Mouse (Mus musculus) MN1 (cell line): ENCODE measurements around the gene Prpf38b.
"Not testable (repeated sequence)": the region's sequence is repeated elsewhere in the genome, so short reads cannot be mapped to it uniquely, and the experiment has no call there.

Experiments
- DNase-seq: peaks from one replicate; pipeline ENCODE4 v3.0.0-alpha.2; 2016; ENCODE audit warnings: low spot score

Prpf38b gene

DNA sequence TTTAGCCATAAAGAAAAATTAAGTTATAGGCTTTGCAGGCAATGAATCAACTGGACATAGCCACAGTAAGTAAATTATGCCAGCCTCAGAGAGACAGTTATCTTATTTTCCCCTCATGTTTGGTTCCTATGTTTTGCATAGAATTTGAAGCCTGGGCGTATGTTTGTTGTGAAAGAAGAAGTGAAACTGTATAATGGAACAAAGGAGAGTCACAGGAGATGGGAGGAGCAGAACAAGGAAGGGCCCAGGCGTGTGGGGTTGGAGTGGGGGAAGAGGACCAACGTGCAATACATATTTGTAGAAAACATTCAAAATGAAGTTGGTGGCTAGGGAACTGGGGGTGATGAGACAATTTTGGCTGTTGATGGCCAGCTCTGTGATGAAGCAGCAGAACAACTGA, 11.4 kb downstream of the Prpf38b start:
- DNase-seq = no peak

DNA sequence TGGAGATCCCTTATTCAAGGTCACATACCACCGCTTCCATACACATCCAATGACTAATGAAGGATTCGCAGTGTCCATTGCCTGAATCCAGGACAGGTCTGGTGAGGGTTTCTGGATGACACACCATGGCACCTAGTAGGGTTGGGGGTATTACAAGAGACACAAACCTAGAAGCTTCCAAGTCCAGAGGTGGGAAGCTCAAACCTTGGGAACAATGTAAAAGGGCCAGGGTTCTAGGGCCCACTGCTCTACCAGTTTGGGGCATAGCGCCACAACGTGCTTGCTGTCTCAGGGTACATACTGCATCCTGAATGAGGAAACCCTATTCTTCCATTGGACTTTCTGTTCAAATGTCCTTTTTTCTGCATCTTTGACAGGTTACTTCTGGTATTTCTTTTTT, 12.9 kb downstream of the Prpf38b start:
- no peak for DNase-seq

DNA sequence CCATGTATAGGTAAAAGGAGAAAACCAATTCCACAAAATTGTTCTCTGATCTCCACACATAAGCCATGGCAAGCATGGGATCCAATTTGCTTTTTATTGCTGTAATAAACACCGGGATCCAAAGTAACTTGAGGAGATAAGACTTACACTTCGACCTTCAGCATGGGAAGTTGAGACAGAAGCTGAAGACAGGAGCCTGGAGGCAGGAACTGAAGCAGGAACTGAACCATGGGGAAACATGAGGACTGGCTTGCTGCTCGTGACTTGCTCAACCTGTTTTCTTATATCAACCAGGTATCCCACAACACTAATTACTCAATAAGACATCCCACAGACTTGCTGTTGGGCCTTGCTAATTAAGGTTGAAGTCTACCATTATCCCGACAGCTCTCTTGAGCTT, 18.6 kb downstream of the Prpf38b start:
- DNase-seq = no peak

DNA sequence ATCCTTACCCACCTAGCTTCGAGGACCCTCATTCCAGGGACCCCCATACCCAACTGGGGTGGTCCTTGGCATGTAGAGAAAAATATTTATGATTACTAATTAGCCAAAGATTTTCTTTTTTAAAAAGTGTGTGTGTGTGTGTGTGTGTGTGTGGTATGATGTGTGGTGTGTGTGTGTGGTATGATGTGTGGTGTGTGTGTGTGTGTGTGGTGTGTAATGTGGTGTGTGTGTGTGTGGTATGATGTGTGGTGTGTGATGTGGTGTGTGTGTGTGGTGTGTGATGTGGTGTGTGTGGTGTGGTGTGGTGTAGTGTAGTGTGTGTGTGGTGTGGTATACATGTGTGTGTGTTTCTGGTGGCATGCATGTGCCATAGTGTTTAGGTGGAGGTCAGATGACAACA, 19.4 kb downstream of the Prpf38b start:
- DNase-seq = no peak

DNA sequence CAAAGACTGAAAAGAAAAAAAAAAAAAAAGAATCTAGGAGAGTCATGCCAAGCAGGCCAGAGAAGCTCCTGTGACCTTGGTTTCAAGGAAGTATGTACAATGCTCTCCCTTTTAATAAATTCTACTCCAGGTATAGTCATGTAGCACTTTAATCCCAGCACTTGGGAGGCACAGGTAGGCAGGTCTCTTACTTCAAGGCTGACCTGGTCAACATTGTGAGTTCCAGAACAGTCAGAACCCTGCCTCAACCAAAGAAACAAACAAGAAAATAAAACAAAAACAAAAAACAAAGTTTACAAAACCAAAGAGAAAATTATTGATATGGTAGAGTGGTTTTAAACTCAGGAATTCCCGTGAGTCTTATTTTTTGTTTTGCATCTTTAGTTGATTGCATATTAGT, 21.6 kb downstream of the Prpf38b start, which contains the start of gene Fndc7:
Gene Fndc7 (minus strand): TSS at position 101 of the 400 bp plus-strand sequence.
- DNase-seq = no peak

DNA sequence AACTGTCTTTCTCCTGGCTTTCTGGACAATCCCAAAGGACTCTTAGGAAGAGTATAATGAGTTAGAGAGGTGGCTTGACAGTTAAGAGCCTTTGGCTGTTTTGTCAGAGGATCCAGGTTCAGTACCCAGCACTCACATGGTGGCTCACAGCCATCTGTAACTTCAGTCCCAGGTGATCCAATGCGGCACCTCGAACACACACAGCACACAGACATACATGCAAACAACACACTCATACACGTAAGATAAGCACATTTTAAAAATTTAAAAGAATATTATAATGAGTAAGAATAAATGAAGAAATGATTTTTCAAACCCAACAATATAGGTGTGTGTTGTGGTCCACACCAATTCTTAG, 23.9 kb downstream of the Prpf38b start:
- no peak for DNase-seq

DNA sequence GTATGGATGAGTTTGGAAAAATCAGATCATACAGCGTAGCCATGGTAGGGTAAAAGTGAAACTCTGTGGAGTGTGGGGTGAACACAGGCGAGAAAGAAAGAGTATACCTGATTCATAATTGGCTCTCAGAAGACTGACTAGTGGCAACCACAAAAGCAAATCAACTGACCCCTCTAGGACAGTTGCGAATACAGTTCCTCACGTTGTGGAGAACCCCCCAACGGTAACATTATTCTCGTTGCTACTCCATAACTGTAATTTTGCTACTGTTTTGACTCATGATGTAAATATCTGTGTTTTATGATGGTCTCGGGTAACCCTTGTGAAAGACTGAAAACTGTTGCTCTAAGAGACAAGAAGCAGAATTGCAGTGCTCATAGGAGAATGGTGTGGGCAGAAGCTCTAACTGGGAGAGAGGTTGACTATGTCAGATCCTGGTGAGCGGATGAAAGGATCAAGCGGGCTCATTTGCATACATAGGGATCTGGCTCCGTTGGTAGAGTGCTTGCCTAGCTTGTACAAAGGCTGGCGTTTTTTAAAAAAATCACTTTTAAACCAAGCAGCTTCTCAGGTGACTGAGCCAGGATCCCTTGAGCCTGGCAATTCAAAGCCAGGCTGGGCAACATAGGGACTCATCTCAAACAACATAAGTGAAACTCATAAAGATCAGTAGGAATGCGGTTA, 24.5 kb downstream of the Prpf38b start:
- no peak for DNase-seq

DNA sequence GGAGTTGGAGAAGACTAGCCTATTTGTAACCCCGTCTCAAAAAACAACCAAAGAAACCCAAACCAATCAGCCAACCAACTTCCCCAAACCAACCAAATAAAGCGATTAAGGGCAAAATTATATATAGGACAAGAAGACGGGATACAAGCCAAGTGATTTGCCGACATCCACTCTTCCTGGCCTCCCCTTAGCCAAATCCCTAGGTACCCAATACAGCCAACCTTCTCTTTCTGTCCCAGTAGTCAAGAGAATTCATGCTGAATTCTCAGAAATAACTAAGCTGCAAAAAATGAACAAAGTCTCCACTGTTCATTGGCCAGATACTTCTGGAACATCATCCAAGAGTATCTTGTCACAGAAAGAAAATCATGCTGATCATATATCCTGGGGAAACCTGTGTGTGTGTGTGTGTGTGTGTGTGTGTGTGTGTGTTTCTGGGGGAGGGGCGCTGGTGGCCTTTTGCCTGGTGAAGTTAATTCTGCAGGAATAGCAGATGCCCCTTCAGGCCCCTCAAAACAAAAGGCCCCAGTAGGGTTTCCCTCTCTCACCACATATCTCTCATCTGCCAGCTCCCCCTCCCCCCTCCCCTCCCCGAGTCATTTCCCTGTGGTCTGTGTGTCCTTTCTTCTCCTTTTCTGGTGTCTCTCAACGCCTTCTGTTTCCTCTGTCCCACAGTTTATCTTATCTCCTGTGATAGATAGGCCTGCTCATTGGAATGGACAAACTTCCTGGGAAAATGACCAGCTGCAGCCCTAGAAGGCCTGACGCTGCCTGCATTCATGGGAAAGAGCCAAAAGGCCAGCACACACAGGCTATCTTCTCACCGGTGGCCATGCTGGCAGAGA, 25.6 kb downstream of the Prpf38b start:
- DNase-seq = peak; percentile 62

DNA sequence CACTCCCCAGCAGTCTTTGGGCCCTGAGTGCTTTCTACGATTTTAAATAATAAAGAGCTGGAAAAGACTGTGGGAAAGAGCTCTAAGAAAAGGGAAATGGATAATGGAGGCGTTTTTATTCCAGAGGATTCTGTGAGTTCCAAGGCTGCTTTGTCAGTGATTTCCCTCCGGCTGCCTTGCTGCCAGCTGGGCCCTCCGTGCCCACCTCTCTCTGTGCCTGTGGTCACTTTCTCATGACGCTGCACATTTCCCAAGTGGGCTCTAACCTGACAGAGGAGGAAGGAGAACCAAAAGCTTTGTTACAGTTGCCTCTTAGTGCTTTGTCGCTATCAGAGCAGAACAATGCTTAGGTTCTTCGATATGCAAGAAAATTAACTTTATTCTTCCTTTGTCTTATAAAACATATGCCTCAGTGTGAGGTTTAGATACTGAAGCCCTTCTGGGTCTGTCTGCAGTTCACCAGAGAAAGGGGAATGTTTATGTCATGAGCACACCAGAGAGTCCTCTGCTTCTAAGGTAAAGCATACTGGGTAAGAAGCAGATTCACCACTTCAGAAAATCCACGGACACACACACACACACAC, 26.7 kb downstream of the Prpf38b start:
- DNase-seq = no peak

DNA sequence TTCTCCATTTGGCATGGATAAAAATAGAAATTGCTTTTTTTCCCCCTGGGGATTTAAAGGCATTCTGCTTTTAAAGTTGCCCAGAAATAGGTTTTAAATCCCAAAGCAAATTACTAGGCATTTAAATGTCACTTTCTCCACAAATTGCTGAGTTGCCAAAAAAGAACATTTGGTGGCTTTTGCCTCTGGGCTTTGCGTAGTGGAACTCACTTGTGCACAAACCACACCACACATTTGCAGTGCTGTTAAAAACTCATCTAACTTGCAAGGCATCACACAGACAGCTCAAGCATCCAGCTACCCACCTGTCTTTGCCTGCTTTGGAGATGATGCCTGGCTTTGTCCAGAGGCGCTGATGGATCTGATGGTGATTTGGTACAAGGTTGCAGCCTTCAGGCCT, 28.5 kb downstream of the Prpf38b start:
- no peak for DNase-seq

DNA sequence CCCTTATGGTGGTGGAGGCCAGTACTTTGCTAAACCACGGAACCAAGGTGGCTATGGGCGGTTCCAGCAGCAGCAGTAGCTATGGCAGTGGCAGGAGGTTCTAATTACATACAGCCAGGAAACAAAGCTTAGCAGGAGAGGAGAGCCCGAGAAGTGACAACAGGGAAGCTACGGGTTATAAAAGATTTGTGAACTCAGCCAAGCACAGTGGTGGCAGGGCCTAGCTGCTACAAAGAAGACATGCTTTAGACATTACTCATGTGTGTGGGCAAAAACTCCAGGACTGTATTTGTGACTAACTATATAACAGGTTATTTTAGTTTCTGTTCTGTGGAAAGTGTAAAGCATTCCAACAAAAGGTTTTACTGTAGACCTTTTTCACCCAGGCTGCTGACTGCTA, 29.7 kb downstream of the Prpf38b start:
- not testable (repeated sequence) for DNase-seq

DNA sequence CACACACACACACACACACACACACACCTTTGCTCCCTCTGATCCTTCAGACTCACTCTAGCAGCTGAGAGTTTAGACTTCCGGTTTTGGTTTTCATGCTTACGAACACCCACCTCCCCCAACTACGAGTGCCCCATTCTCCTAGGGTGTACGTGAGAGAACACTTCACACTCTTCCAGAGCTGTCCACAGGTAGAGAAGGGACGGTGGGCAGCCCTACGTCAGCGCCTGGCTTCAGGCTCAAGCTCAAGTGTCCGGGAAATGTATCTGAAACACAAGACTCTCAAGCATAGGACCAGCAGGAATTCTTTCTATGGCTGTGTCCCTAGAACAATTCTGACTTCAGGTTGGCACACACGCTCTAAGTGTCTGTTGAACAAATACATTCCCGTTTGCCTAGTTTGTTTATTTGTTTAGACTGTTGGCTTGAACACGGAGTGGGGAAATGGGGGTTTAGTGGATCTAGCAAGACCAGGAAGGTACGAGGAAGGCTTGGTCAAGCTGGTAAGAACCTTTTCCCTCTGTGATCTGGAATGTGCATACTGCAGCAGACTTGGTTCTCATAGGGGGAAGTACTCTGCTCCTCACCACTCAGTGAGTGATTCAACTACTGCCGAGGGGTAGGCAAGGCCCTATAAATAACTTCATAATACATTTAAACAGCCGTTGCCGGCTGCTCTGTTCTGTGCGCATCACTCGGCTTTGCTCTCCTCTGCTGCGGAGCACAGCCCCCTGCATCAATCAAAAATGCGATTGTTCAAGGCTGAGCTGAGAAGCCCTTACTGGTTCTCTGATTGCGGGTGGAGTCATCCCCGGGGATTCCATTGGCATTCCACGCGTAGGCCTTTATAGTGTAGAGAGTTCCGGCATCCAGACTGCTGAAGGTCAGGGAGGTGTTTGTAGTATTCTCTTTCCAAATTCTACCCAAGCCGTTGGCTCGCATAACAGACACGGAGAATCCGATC, 30.7 kb downstream of the Prpf38b start:
- no peak for DNase-seq

DNA sequence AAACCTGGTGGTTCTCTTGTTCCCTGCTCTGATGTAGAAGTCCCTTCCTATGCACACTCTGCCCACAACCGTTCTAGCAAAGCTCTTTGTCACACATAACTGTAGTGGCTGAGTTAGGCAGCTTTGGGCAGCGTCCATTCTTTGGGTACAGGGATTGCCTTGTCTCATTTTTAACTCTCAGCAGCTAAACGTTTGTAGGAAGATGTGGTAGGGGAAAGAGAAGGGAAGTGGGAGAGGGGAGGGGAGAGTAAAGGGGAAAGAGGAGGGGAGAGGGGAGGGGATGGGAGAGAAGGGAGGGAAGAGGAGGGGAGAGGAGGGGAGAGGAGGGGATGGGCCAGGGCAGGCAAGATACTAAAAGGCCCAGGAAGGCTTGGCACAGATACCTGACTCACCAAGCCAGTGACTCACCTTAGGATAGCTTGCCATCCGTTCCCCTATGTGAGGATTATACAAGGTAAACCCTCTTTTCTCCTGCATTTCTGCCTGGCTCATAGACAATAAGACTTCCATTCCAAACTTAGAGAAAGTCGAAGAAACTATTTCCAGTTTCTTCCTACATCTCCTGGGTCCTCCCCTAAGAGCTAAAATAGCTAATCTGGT, 31.6 kb downstream of the Prpf38b start:
- DNase-seq = no peak

DNA sequence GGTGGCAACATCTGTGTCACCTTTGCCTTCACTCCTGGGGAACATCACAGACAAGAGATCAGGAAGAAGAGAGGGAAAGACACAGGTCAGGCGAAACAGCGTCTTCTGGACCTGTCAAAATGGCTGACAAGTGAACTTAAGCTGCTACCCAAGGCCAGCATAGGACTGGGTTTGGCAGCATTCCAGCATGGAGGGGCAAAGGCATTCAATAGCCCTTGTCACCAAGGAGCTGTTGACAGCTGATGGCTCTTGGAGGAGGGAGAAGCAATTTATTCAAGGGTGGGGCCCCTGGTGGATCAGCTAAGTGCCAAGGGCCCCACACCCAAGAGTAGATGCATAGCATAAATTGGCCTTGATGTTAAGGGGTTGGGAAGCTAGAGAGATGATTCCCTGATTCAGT, 32.4 kb downstream of the Prpf38b start:
- no peak for DNase-seq

DNA sequence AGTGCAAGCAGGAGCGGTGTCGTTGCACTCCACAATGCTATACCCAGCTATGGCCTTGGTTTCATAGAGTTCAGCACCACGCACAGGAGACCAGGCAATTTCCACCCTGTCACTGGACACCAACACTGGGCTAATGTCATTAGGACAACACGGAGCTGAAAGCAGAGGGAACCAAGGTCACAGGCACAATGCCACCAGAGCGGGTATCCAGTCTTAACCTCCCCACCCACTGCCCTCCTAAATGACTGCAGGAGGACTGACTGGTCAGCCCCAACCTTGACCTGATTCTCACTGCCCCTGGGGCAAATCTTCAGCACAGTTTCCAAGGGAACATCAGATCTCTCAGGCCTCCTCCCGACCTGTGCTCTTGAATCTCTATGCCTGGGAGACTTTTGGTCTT, 40.9 kb downstream of the Prpf38b start:
- DNase-seq = no peak

DNA sequence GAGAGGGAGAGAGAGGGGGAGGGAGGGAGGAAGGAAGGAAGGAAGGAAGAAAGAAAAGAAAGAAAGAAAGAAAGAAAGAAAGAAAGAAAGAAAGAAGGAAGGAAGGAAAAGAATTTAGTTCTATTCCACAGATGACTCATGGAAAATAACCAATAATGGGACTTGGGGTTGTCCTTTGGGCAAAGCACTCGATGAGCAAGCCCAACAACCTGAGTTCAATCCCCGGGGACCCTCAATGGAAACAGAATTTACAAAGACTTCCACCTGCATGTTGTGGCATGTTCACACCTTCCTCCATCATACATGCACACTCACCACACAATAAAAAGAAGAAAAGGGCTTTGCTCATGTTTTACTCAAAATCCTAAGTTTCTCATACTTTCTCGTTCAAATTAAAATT, 44.1 kb downstream of the Prpf38b start:
- no peak for DNase-seq

DNA sequence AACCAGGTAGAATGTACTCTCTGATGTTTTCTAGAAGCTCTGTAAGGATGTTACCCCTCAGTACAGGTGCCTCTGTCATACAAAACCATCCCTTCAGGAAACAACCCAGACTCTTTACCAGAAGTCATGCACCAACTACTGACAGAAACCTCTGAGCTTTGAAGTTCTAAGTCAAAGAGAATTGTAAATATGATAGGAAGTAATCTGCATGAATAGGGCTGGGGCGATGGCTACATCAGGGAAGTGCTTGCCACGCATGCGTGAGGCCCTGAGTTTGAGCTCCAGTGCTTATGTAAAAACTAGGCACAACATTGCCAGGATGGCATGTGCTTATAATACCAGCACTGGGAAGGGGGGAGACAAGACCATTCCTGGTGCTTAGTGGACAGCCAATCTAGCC, 45.9 kb downstream of the Prpf38b start:
- no peak for DNase-seq

DNA sequence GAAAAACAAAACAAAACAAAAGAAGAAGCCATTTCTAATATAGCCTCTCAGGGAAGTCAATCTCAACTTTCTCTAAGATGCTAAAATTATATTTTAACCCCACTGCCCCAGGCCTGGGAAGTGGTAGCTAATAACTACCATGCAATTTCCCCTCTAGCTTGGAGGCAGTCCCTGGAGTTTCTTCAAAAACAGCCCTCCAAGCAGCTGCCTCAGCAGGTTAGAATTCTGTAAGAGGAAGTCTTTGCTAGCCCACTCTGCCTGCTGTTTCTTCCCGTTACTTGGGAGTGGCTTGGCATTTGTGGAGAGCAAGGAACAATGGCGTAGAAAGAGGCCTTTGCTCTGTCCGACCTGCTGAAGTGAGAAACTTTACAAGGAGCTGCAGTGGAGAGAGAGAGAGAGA, 46.4 kb downstream of the Prpf38b start:
- no peak for DNase-seq

DNA sequence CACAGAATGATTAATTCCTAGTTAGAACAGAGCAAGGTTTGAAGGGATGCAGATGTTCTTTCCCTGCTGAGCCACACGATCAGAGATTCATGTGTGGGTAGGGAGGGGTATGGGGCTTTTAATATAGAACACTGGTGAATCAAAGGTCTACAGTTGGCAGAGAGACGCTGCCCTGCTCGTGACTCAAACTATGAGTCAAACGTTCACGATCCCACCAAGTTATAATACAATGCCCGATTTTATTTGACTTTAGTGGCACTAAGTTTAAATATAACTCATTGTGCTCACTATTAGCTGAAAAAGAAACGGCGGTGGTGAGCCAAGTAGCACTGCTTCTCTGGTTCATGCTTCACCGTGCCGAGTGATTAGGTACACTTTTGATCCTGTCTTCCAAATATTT, 48.4 kb downstream of the Prpf38b start:
- peak; percentile 23 for DNase-seq

DNA sequence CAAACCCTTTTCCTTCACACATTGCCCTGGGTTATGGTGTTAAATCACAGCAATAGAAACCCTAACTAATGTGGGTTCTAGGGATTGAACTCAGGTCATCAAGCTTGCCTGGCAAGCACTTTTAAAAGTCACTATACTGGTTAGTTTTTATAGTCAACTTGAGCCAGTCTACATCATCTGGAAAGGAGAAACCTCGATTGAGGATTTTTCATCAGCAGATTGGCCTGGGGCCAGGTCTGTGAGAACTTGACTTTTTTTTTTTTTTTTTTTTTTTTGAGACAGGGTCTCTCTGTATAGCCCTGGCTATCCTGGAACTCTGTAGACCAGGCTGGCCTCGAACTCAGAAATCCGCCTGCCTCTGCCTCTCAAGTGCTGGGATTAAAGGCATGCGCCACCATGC, 49.2 kb downstream of the Prpf38b start:
- DNase-seq = not testable (repeated sequence)

DNA sequence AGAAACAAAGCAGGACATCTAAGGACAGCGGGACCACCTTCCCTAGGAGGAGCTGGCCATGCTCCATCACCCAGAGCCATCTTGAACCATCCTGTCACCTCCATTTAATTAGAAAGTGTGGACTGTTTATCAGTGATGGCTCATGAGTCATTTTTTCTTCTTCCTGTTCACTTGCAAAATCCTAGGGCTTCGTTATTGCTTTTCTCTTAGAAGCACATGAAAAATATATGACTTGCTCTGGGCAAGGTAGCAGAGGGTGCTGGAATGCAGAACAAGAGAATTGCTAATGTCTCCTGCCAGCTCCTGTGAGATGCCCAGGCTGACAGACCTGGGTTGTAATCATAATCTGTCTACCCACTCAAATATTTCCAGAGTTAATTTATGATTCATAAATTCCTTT, 50.7 kb downstream of the Prpf38b start:
- no peak for DNase-seq
